Mouse (Mus musculus): ENCODE results near the gene Zfand2a.

- TF ChIP-seq POLR2A (IDR thresholded peaks at IDR 0.05; ENCODE audit: low read depth, low read length) (no peak), CTCF (IDR thresholded peaks at IDR 0.05; ENCODE audit: extremely low read depth, insufficient read length, insufficient replicate concordance, low read depth, low read length) (no peak)
Measured at GRCm38 (mm10) chr5:139512201-139512600, 27.9 kb upstream of the Zfand2a start.

Data from small intestine, adult 2 months (tissue).